Mouse (Mus musculus) olfactory bulb, adult 2 months (tissue): Measurements from ENCODE around the gene Kdm8.

Source experiments
- CTCF ChIP-seq: fragments of 200-500 bp; IDR thresholded peaks from 2 replicates; pipeline ENCODE4 v1.5.1; 2012; ENCODE audit warnings: low read depth, mild to moderate bottlenecking, low read length, moderate library complexity; ENCODE audit not compliant: insufficient read depth
- POLR2A ChIP-seq: fragments of 200-500 bp; IDR thresholded peaks from 2 replicates; pipeline ENCODE4 v1.6.1; 2012; ENCODE audit warnings: mild to moderate bottlenecking, low read depth, low read length, moderate library complexity; ENCODE audit not compliant: insufficient read depth

- no peak for TF ChIP-seq CTCF
- TF ChIP-seq POLR2A, result no peak
Observed at GRCm38 (mm10) chr7:125480518-125480917, 36.0 kb downstream of the Kdm8 start.
